Mouse (Mus musculus): Measurements from ENCODE around the gene Tmem26. TPM values are rescaled to one million over a fixed set of nuclear protein-coding genes. Genes with fewer than 3 reads are reported as not detected.

Gene Tmem26
- total RNA-seq, 1 experiment = 0.09 TPM

GRCm38 (mm10) chr10:68750921-68751320 is 27.5 kb downstream of the Tmem26 start:
- H3K4me3 ChIP-seq (ENCODE audit: insufficient read depth in 1 of 2, low read depth in 1 of 2, low read length in 2 of 2, poor library complexity in 1 of 2, severe bottlenecking in 1 of 2) = no peak overlapping the region
- H3K9ac ChIP-seq (ENCODE audit: insufficient read depth, low read depth, low read length, poor library complexity, severe bottlenecking) = no peak overlapping the region
- in situ Hi-C loops (cut with MboI; ENCODE audit: low sequenced_read_pairs in 2 of 2, unreplicated experiment in 2 of 2) = no loop called here
- H3K4me1 ChIP-seq (ENCODE audit: control insufficient read depth in 2 of 2, insufficient read depth in 2 of 2, low read length in 2 of 2, poor library complexity in 1 of 2) = no peaks in the 10 kb centered on the region
- DNase-seq (ENCODE audit: low read depth, low spot score) = no peak
- no peaks in the 10 kb centered on the region for H3K36me3 ChIP-seq (ENCODE audit: control insufficient read depth, insufficient read depth, low read length, poor library complexity, severe bottlenecking)
- TF ChIP-seq ZC3H11A (IDR thresholded peaks at IDR 0.05; ENCODE audit: borderline replicate concordance, low read depth, low read length) = no peak
- TF ChIP-seq CHD2 (IDR thresholded peaks at IDR 0.05; ENCODE audit: low read depth, low read length) = no peak
- TF ChIP-seq ZNF384 (IDR thresholded peaks at IDR 0.05; ENCODE audit: low read depth, low read length) = no peak
- TF ChIP-seq MAFK (IDR thresholded peaks at IDR 0.05; ENCODE audit: insufficient read depth, low read depth, low read length) = no peak
- no peak for TF ChIP-seq HCFC1 (IDR thresholded peaks at IDR 0.05; ENCODE audit: borderline replicate concordance, insufficient read depth, low read length)
- no peak overlapping the region for H3K27ac ChIP-seq (ENCODE audit: insufficient read depth, low read depth, low read length, poor library complexity, severe bottlenecking)
- H3K9me3 ChIP-seq (ENCODE audit: control insufficient read depth, insufficient read depth, low read depth, low read length) = no peaks in the 10 kb centered on the region

DNA sequence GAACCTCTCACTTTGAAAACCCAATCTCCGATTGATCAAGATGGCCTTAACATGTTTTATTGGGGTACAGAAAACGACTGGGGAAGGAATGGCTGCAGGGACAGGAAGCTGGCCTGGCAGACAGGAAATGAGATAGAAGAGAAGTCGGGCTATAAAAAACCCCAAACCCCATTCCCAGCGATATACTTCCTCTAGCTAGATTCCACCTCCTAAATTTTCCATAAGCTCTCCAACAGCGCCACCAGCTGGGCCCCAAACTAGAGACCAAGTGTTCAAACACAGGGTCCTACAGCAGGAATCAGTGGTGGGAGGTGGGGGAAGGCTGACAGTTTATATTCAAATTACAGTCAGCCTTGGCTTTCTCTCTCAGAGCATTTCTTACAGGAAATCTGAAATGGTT is 35.8 kb downstream of the Tmem26 start:
- no peaks in the 10 kb centered on the region for H3K36me3 ChIP-seq (ENCODE audit: control insufficient read depth, insufficient read depth, low read length, poor library complexity, severe bottlenecking)
- H3K4me1 ChIP-seq (ENCODE audit: control insufficient read depth in 2 of 2, insufficient read depth in 2 of 2, low read length in 2 of 2, poor library complexity in 1 of 2) = no peaks in the 10 kb centered on the region
- DNase-seq (ENCODE audit: low read depth, low spot score) = peak; percentile 21
- TF ChIP-seq ZNF384 (IDR thresholded peaks at IDR 0.05; ENCODE audit: low read depth, low read length) = no peak
- TF ChIP-seq CHD2 (IDR thresholded peaks at IDR 0.05; ENCODE audit: low read depth, low read length) = no peak
- 0 out of 2 replicates have a peak, but pooled peaks have one; percentile 29 for TF ChIP-seq ZC3H11A (IDR thresholded peaks at IDR 0.05; ENCODE audit: borderline replicate concordance, low read depth, low read length)
- no peak for TF ChIP-seq MAFK (IDR thresholded peaks at IDR 0.05; ENCODE audit: insufficient read depth, low read depth, low read length)
- no peak overlapping the region for H3K4me3 ChIP-seq (ENCODE audit: insufficient read depth in 1 of 2, low read depth in 1 of 2, low read length in 2 of 2, poor library complexity in 1 of 2, severe bottlenecking in 1 of 2)
- H3K27ac ChIP-seq (ENCODE audit: insufficient read depth, low read depth, low read length, poor library complexity, severe bottlenecking) = no peak overlapping the region
- no peak overlapping the region for H3K9ac ChIP-seq (ENCODE audit: insufficient read depth, low read depth, low read length, poor library complexity, severe bottlenecking)
- in situ Hi-C loops (cut with MboI; ENCODE audit: low sequenced_read_pairs in 2 of 2, unreplicated experiment in 2 of 2) = no loop called here
- H3K9me3 ChIP-seq (ENCODE audit: control insufficient read depth, insufficient read depth, low read depth, low read length) = no peaks in the 10 kb centered on the region

DNA sequence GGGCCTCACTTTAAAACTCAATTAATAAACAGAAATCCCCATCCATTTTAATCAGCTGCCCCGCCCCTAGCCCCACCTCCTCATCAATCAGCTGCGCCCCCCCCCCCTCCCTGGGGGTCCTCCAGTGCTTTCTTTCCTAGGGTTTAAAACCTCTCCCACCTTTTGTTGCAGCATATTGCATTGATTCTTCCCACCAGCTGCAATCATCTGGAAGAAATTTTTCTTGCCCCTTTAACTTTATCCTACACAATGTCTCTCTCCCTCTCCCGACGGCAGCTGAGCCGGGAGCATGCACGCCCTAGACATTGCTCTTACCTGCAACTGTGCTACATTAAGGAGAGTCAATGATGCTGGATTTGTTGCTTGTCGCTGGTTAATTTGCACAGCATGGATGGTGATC is 36.3 kb downstream of the Tmem26 start:
- no peaks in the 10 kb centered on the region for H3K36me3 ChIP-seq (ENCODE audit: control insufficient read depth, insufficient read depth, low read length, poor library complexity, severe bottlenecking)
- H3K9me3 ChIP-seq (ENCODE audit: control insufficient read depth, insufficient read depth, low read depth, low read length) = no peaks in the 10 kb centered on the region
- no peak for DNase-seq (ENCODE audit: low read depth, low spot score)
- in situ Hi-C loops (cut with MboI; ENCODE audit: low sequenced_read_pairs in 2 of 2, unreplicated experiment in 2 of 2) = no loop called here
- no peak overlapping the region for H3K4me3 ChIP-seq (ENCODE audit: insufficient read depth in 1 of 2, low read depth in 1 of 2, low read length in 2 of 2, poor library complexity in 1 of 2, severe bottlenecking in 1 of 2)
- no peaks in the 10 kb centered on the region for H3K4me1 ChIP-seq (ENCODE audit: control insufficient read depth in 2 of 2, insufficient read depth in 2 of 2, low read length in 2 of 2, poor library complexity in 1 of 2)
- no peak overlapping the region for H3K27ac ChIP-seq (ENCODE audit: insufficient read depth, low read depth, low read length, poor library complexity, severe bottlenecking)
- H3K9ac ChIP-seq (ENCODE audit: insufficient read depth, low read depth, low read length, poor library complexity, severe bottlenecking) = no peak overlapping the region
- TF ChIP-seq HCFC1 (IDR thresholded peaks at IDR 0.05; ENCODE audit: borderline replicate concordance, insufficient read depth, low read length) (no peak), CHD2 (IDR thresholded peaks at IDR 0.05; ENCODE audit: low read depth, low read length) (no peak), ZC3H11A (IDR thresholded peaks at IDR 0.05; ENCODE audit: borderline replicate concordance, low read depth, low read length) (no peak), ZNF384 (IDR thresholded peaks at IDR 0.05; ENCODE audit: low read depth, low read length) (no peak), MAFK (IDR thresholded peaks at IDR 0.05; ENCODE audit: insufficient read depth, low read depth, low read length) (no peak)

DNA sequence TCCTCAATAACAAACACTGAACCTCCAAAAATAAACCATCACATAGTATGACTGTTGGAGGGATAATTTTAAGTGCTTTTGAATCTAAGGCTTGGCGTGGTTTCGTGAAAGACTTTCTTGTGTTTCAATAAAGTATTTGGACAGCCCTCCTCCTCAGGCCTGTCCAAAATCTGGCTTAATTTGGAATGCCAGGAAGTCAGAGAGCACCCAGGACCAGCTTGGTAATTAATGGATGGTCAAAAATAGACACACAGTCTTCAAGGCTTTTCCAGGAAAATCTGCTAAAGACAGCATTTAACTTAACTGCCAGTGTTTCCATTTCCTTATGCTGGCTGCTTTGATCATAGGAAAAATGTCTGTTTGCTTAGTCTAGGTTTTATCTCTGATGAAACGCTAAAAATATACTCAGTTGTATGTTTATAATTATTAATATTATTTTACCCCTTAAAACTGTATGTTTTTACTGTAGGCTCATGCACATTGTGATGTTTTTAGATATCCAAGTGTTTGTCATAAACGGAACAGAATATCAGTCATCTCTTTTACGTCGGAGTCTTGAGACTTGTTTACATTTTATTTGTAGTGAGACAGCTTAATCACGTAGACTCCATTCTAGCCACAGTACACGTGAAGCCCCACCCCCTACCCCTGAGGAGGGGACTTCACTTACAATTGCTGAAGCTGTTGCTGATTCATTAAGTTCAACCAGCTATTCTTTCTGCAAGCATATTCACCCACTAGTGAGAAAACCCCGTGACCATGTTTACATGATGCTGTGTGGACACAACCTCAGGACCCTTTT is 57.8 kb downstream of the Tmem26 start:
- no peak overlapping the region for H3K4me3 ChIP-seq (ENCODE audit: insufficient read depth in 1 of 2, low read depth in 1 of 2, low read length in 2 of 2, poor library complexity in 1 of 2, severe bottlenecking in 1 of 2)
- no peak for TF ChIP-seq HCFC1 (IDR thresholded peaks at IDR 0.05; ENCODE audit: borderline replicate concordance, insufficient read depth, low read length)
- no peak for TF ChIP-seq ZC3H11A (IDR thresholded peaks at IDR 0.05; ENCODE audit: borderline replicate concordance, low read depth, low read length)
- no peak for TF ChIP-seq ZNF384 (IDR thresholded peaks at IDR 0.05; ENCODE audit: low read depth, low read length)
- no peak for TF ChIP-seq CHD2 (IDR thresholded peaks at IDR 0.05; ENCODE audit: low read depth, low read length)
- TF ChIP-seq MAFK (IDR thresholded peaks at IDR 0.05; ENCODE audit: insufficient read depth, low read depth, low read length) = no peak
- H3K9me3 ChIP-seq (ENCODE audit: control insufficient read depth, insufficient read depth, low read depth, low read length) = no peaks in the 10 kb centered on the region
- no peak for DNase-seq (ENCODE audit: low read depth, low spot score)
- H3K27ac ChIP-seq (ENCODE audit: insufficient read depth, low read depth, low read length, poor library complexity, severe bottlenecking) = no peak overlapping the region
- in situ Hi-C loops (cut with MboI; ENCODE audit: low sequenced_read_pairs in 2 of 2, unreplicated experiment in 2 of 2) = no loop called here
- no peaks in the 10 kb centered on the region for H3K4me1 ChIP-seq (ENCODE audit: control insufficient read depth in 2 of 2, insufficient read depth in 2 of 2, low read length in 2 of 2, poor library complexity in 1 of 2)
- H3K9ac ChIP-seq (ENCODE audit: insufficient read depth, low read depth, low read length, poor library complexity, severe bottlenecking) = no peak overlapping the region
- H3K36me3 ChIP-seq (ENCODE audit: control insufficient read depth, insufficient read depth, low read length, poor library complexity, severe bottlenecking) = no peaks in the 10 kb centered on the region

Measured in ES-E14 (cell line).